Mouse (Mus musculus) fat pad, adult 2 months (tissue): ENCODE measurements around the gene Ltbp1.

Experiments used
- DNase-seq: peaks from one replicate; pipeline ENCODE4 v3.0.0-alpha.2; 2011; ENCODE audit warnings: low read depth, low spot score; ENCODE audit errors: extremely low read depth

The Ltbp1 gene

DNA sequence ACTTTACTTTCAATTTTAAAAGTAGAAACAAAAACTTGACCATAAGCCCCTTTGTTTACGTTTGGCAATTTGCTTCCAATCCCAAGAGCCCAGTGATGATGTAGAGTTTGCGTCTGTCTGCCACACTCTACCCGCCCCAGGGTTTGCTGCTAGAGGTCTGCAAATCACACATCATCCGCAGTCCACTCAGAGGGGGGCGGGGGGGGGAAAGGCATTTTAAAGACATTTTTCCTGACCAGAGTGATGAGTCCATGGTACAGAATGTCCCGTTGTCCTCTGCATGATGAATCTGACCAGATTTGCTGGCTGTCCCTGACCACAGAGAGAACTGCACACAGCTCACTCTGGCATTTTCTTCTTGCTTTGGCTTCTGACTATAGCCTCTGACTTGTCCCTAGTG lies 269.9 kb downstream of the Ltbp1 start:
- no peak for DNase-seq

- no peak for DNase-seq
Observed at GRCm38 (mm10) chr17:75278106-75278505, 272.7 kb downstream of the Ltbp1 start.

GRCm38 (mm10) chr17:75278561-75278960 lies 273.2 kb downstream of the Ltbp1 start:
- DNase-seq, result no peak

DNA sequence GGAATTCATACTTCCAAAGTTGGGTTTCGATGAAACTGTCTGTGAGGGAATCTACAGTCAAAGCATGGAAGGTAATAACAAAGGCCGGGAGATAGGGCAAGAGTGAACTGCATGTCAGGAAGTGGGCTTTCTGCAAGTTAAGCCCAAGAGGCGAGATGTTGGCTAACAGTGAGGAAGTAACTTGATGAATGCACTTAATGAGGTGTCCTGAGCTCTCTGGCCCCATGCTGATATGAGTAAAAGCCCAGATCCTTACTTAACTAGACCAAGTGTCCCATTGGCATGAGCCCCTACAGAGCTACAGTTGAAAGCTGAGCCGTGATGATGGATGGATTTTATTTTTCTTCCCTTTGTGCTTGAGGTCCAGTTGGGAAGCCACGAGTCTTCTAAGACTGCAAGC lies 276.0 kb downstream of the Ltbp1 start:
- DNase-seq, result no peak

- no peak for DNase-seq
Observed at GRCm38 (mm10) chr17:75284876-75285708, 279.7 kb downstream of the Ltbp1 start.

GRCm38 (mm10) chr17:75292986-75293385 lies 287.6 kb downstream of the Ltbp1 start:
- DNase-seq, result no peak

DNA sequence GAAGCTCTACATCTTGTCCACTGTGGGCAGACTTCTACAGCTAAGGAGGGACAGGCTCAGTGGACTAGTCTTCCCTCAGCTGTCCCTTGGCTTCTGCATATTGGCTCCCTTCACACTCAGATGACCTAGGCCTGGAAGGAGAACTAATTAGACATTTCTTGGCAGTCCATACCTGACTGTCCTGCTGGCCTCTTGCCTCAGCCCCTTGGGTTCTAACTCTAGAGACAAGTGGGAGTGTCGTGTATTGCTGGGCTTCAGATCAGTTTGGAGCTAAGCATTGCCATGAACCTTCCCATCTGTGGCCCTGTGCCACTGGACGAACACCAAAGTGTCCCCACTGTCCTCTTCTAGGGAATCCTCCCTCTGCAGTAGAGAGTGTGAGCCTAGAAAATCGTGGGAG lies 288.4 kb downstream of the Ltbp1 start:
- DNase-seq, result no peak

GRCm38 (mm10) chr17:75300908-75301307 lies 295.5 kb downstream of the Ltbp1 start:
- DNase-seq, result peak; percentile 75

DNA sequence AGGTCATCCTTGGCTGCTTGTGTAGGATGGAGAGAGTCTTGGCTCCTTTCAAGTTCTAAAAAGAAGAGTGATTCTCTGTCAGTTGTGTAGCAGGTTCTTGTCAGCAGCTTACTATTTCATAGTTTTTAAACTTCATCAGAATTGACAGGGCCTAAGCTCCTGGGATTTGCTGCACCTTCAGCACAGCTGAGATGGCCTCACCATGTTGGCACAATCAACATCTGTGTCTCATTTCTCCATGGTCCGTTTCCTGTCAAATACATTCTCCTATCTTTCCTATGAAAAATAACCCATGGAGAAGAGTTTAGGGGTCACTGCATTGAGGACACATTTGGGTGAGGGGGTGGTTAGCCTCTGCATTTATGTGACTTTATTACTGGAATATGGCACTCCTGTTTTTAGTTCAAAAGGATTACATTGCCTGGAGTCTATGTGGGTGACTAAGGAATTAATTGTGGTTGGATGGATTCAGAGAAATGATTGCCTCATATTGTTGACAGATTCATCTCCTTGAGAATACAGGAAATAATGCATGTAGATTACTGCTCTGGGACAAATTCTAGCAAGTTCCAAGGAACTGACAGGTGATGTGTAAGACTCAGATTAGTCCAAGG lies 299.5 kb downstream of the Ltbp1 start:
- DNase-seq, result peak; percentile 84

GRCm38 (mm10) chr17:75305714-75306113 lies 300.3 kb downstream of the Ltbp1 start:
- DNase-seq, result peak; percentile 68

GRCm38 (mm10) chr17:75307070-75308011 lies 302.0 kb downstream of the Ltbp1 start:
- DNase-seq, result no peak

DNA sequence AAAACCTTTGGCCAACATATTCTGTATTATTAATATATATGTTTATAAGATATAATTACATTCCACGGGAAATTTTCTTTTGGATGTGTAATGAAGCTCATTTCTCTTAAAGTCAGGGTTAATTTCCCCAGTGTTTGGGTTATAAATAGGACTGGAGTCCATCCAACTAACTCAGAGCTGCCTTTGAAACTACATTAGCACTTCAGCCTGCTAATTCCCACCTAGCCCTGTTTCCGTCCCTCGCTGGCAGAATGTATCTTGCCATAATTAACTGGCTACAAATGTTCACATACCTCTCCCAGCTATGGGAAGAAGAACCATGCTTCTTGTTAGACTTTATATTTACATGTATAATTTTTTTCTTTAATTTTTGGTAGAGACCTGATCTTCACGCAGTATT lies 311.7 kb downstream of the Ltbp1 start:
- DNase-seq, result no peak

DNA sequence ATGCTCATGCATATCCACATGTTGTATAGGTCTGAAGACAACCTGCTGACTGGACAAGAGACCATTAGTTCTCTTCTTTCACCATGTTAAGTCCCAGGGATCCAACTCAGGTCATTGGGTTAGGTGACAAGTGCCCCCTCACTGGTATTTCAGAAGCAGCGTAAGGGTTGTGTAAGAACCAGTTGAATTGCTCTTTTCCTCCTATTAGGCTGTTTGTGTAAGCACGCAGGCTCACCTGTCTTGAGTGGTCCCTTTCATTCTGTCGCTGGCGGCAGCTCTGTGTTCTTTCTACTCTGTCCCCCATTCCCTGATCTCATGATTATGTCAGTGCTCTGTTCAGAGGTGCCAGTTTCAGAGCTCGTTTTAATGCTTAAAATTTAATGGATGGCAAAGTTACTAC lies 317.9 kb downstream of the Ltbp1 start:
- no peak for DNase-seq

DNA sequence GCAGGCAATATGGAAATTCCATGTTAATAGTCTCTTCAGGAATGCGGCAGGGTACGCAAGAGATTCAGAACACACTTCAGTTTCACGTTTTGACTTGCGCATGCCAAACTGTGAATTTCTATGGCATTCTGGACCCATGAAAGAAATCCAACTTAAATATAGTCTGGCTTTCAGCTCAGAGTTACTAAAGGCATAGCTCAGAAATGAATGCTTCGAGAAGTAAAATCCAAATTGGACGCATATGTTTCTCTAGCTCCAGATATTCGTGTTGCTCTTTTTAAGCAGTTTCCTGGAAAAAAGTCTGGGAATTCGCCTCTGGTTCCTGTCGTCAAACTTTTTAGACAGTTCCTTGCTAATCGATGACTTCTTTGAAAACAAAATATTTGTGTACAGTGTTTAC lies 318.4 kb downstream of the Ltbp1 start:
- no peak for DNase-seq

- no peak for DNase-seq
Observed at GRCm38 (mm10) chr17:75328102-75328639, 322.8 kb downstream of the Ltbp1 start.

DNA sequence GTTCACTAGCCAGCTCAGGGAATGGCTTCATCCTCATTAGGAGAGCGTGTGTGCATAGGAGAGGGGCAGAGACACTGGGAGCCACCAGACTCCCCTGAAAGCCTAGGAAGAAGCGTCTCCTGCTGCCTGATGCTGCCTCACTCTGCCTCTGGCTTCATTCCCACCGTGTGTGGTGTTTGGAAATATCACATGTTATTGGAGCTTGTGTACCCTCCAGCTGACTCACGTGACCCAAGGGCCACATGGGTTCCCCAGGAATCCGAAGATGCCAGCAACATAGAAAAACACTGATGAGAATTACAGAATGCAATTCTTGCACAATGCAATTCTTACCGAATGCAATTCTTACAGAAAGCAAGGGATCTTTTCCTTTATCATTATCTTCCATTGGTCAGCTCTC lies 325.0 kb downstream of the Ltbp1 start:
- DNase-seq, result no peak

GRCm38 (mm10) chr17:75331421-75331951 lies 326.1 kb downstream of the Ltbp1 start:
- no peak for DNase-seq

GRCm38 (mm10) chr17:75332289-75332688 lies 326.9 kb downstream of the Ltbp1 start:
- no peak for DNase-seq

DNA sequence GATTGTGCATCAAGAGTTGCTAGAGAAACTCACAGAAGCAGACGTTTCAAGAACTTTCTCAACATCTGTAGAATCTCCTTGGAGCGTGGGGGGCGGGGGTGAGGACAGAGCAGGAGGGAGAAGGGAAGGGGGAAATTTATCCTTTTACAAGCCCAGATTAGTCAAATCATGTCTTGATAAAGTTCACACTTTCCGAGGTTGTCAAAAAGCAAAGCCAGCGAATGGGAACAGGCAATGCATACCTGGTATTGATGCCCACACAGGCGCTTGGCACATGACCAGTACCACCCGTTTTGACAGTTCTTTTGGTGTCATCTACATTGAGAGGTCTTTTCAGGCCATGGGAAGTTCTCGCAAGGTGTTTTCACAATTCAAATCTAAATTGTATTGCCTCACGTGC lies 327.6 kb downstream of the Ltbp1 start:
- DNase-seq, result no peak

GRCm38 (mm10) chr17:75333759-75334158 lies 328.4 kb downstream of the Ltbp1 start:
- DNase-seq, result no peak

DNA sequence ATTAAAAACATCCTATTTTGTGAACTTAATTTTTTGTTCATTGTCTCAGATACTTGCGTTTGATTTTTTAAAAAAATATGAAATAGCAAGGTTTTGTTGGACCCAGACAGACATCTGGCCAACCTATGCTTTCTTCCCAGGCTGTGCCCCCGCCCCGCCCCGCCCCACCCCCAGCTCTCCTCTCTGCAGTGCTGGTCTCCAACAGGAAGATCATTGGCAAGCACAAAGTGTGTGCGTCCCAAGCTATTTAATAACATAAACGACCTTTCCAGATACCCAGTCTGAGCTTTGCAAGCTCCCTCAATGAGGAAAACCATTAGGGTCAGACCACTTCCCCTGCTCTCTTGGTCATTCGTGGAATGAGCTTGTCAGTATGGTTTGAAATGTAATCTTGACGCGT lies 330.3 kb downstream of the Ltbp1 start:
- no peak for DNase-seq
